In the genomic region with DNA sequence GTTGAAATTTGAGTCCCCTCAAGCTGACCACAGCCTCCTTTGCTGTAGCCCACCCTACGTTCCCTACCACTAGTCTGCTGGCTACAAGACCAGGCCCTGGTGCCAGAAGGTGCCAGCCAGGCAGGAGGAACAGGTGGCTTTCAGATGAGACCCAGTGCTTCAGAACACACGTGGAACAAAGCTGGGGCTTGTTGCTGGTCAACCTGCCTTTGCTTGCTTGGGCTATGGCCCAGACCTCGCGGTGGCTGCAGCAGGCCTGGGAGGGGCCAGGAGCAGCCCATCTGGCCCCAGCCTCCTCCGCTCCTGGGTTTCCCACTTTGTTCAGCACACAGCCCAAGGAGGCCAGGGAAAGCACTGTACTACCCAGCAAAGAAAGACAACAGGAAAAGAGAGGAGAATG, we compare ENCODE assay signal across 32 mouse cellular contexts. TPM values are rescaled to one million over a fixed set of nuclear protein-coding genes. Genes with fewer than 3 reads are reported as not detected.
DNase-seq lines count a peak whose midpoint lies in the region; ATAC-seq and TF ChIP-seq lines count a peak whose summit lies in the region.
"Had no signal": no experiment of that assay in that cellular context is flagged by ENCODE, and none has a peak within 500 bp of the region (broad histone marks: within the 10 kb centered on the region; RNA-seq: fewer than 3 reads in every experiment).

No protein-coding gene starts in this region.

- DNase-seq in gastrocnemius, adult 2 months: peak; percentile 34
- DNase-seq in gastrocnemius, postnatal 10 days: no peak
- peak; percentile 47 for DNase-seq in cerebellum, adult 11 months
- peak; percentile 56 for DNase-seq in cerebellum, adult 9-10 months
- DNase-seq in cerebellum, postnatal 36 days: peak; percentile 37 to 54
- no peak for DNase-seq in left cerebral cortex, postnatal 36 days (ENCODE audit: low spot score in 2 of 2)
- DNase-seq in heart, embryonic 10.5 days (ENCODE audit: low spot score): no peak
- DNase-seq: adrenal gland, postnatal 10 days; forebrain, postnatal 0 days; gastrocnemius, postnatal 25 days; heart, adult 11 months; heart, postnatal 4 days; kidney, adult 11 months; kidney, postnatal 14 days; layer of hippocampus, adult 9-11 months; liver, embryonic 13.5 days; lung, adult 18-20 months; right cerebral cortex, postnatal 4 days; thymus, adult 2 months; thymus, postnatal 36 days had no signal

- no peak overlapping the region for H3K9ac ChIP-seq in liver, embryonic 12.5 days
- H3K9ac ChIP-seq: embryonic facial prominence, embryonic 13.5 days; forebrain, postnatal 0 days; heart, embryonic 12.5 days; hindbrain, embryonic 14.5 days; liver, embryonic 13.5 days; midbrain, embryonic 15.5 days; neural tube, embryonic 12.5 days had no signal

- peaks cover 36% of the 10 kb centered on the region for H3K4me1 ChIP-seq in heart, embryonic 10.5 days
- H3K4me1 ChIP-seq in liver, embryonic 12.5 days: peaks cover 15% of the 10 kb centered on the region

- ATAC-seq in liver, embryonic 12.5 days: no peak
- ATAC-seq: forebrain, postnatal 0 days; inflammation-experienced regulatory T-cells, adult 6 months; lung, postnatal 0 days; midbrain, embryonic 15.5 days had no signal

- H3K4me2 ChIP-seq in liver, embryonic 12.5 days: no peak overlapping the region
- H3K4me2 ChIP-seq: embryonic facial prominence, embryonic 13.5 days; heart, embryonic 12.5 days; hindbrain, embryonic 14.5 days; liver, embryonic 13.5 days; midbrain, embryonic 15.5 days; neural tube, embryonic 12.5 days had no signal

- no peak for TF ChIP-seq CTCF in gastrocnemius, adult 2 months (IDR thresholded peaks at IDR 0.05)

- H3K27ac ChIP-seq in gastrocnemius, adult 2 months: no peak overlapping the region
- no peak overlapping the region for H3K27ac ChIP-seq in heart, embryonic 10.5 days
- no peak overlapping the region for H3K27ac ChIP-seq in liver, embryonic 12.5 days
- H3K27ac ChIP-seq: embryonic facial prominence, embryonic 13.5 days; forebrain, embryonic 10.5 days; hindbrain, embryonic 14.5 days; liver, embryonic 13.5 days; macrophage; midbrain, embryonic 15.5 days; neural tube, embryonic 12.5 days; stomach, postnatal 0 days had no signal

- H3K36me3 ChIP-seq in heart, embryonic 10.5 days: no peaks in the 10 kb centered on the region
- no peaks in the 10 kb centered on the region for H3K36me3 ChIP-seq in liver, embryonic 12.5 days
- H3K36me3 ChIP-seq: forebrain, embryonic 10.5 days; heart, embryonic 12.5 days; liver, embryonic 13.5 days; midbrain, embryonic 15.5 days; neural tube, embryonic 12.5 days had no signal

- intact Hi-C loops in gastrocnemius, adult 2 months (cut with DNase I): no loop called here
- intact Hi-C loops in left cerebral cortex, postnatal 36 days (cut with DNase I): no loop called here

- no peak overlapping the region for H3K4me3 ChIP-seq in gastrocnemius, adult 2 months
- no peak overlapping the region for H3K4me3 ChIP-seq in heart, embryonic 10.5 days
- H3K4me3 ChIP-seq in liver, embryonic 12.5 days: no peak overlapping the region
- H3K4me3 ChIP-seq: embryonic facial prominence, embryonic 13.5 days; forebrain, embryonic 10.5 days; heart, embryonic 12.5 days; liver, embryonic 13.5 days; midbrain, embryonic 15.5 days; neural tube, embryonic 12.5 days had no signal

- peaks cover 6% of the 10 kb centered on the region; the same call in 1 of the 2 replicates for H3K27me3 ChIP-seq in heart, embryonic 10.5 days (ENCODE audit: insufficient read depth, poor library complexity, severe bottlenecking)
- no peaks in the 10 kb centered on the region for H3K27me3 ChIP-seq in liver, embryonic 12.5 days (replicated peaks)
- H3K27me3 ChIP-seq: CH12.LX; embryonic facial prominence, embryonic 13.5 days; heart, embryonic 12.5 days; liver, embryonic 13.5 days; midbrain, embryonic 15.5 days had no signal

- no peaks in the 10 kb centered on the region for H3K9me3 ChIP-seq in heart, embryonic 10.5 days
- no peaks in the 10 kb centered on the region for H3K9me3 ChIP-seq in liver, embryonic 12.5 days (replicated peaks)
- H3K9me3 ChIP-seq: embryonic facial prominence, embryonic 13.5 days; forebrain, embryonic 10.5 days; heart, embryonic 12.5 days; liver, embryonic 13.5 days; midbrain, embryonic 15.5 days; neural tube, embryonic 12.5 days had no signal

- 81% methylated on average over 5 of the region's 5 CpGs for WGBS in heart, embryonic 10.5 days
- WGBS in liver, embryonic 12.5 days (ENCODE audit: insufficient replicate concordance): 73% methylated on average over 5 of the region's 5 CpGs

RNA-seq across cellular contexts. Expression of gene Fbxw4, which starts 49.3 kb away (rescaled TPM):
- total RNA-seq in gastrocnemius, adult 2 months (2021): 10 to 100 TPM; 29.0 to 30.8 TPM
- 10 to 100 TPM; 23.3 to 24.7 TPM for total RNA-seq in gastrocnemius, postnatal 10 days (2021)
- total RNA-seq in left cerebral cortex, postnatal 36 days (2021): 10 to 100 TPM; 34.4 to 35.9 TPM
- polyA plus RNA-seq in heart, embryonic 10.5 days (2016; fragmentation: Nextera tagmentation; extraction: Ambion mirVana): 5.5 and 6.0 TPM in 2 replicates
- 4.3 and 4.6 TPM in 2 replicates for polyA plus RNA-seq in liver, embryonic 12.5 days (2016; fragmentation: Nextera tagmentation; extraction: Ambion mirVana)

RNA-seq across cellular contexts. Expression of gene Gm17018, which starts 50.4 kb away (rescaled TPM):
- 10 to 100 TPM; 19.5 to 19.6 TPM for total RNA-seq in gastrocnemius, adult 2 months (2021)
- 10 to 100 TPM; 12.4 to 13.8 TPM for total RNA-seq in gastrocnemius, postnatal 10 days (2021)
- total RNA-seq in left cerebral cortex, postnatal 36 days (2021): 10 to 100 TPM; 74.2 to 75.2 TPM
- polyA plus RNA-seq in heart, embryonic 10.5 days (2016; fragmentation: Nextera tagmentation; extraction: Ambion mirVana): 32.5 and 35.0 TPM in 2 replicates
- polyA plus RNA-seq in liver, embryonic 12.5 days (2016; fragmentation: Nextera tagmentation; extraction: Ambion mirVana): 21.4 and 25.5 TPM in 2 replicates

RNA-seq across cellular contexts. Expression of gene Poll, which starts 50.5 kb away (rescaled TPM):
- 10 to 100 TPM; 13.5 to 16.0 TPM for total RNA-seq in gastrocnemius, adult 2 months (2021)
- total RNA-seq in gastrocnemius, postnatal 10 days (2021): 10 to 100 TPM in 1 of 2 experiments, 1 to 10 TPM in 1; 8.5 to 10.4 TPM
- 1 to 10 TPM; 9.0 to 9.8 TPM for total RNA-seq in left cerebral cortex, postnatal 36 days (2021)
- polyA plus RNA-seq in heart, embryonic 10.5 days (2016; fragmentation: Nextera tagmentation; extraction: Ambion mirVana): 19.2 and 19.4 TPM in 2 replicates
- 9.2 and 9.9 TPM in 2 replicates for polyA plus RNA-seq in liver, embryonic 12.5 days (2016; fragmentation: Nextera tagmentation; extraction: Ambion mirVana)

Comparison
In these comparisons a context has a peak if more than half of its experiments do, and no peak if none do; other contexts are left out.
1. DNase-seq: peak in gastrocnemius, adult 2 months (single experiment), cerebellum, adult 11 months (single experiment), cerebellum, adult 9-10 months (single experiment) and cerebellum, postnatal 36 days (2 of 2); none in gastrocnemius, postnatal 10 days (single experiment), left cerebral cortex, postnatal 36 days (0 of 2) and heart, embryonic 10.5 days (single experiment).